Mouse (Mus musculus) liver, embryonic 14.5 days (tissue): ENCODE results near the gene Ankrd23.

ENCODE experiments used
- CTCF ChIP-seq: IDR thresholded peaks from 2 replicates; pipeline ENCODE4 v1.5.1; 2016; ENCODE audit warnings: antibody characterized with exemption, low read depth, control low read depth
- EP300 ChIP-seq: IDR thresholded peaks from 2 replicates; pipeline ENCODE4 v1.6.1; 2016; ENCODE audit warnings: antibody characterized with exemption, low read depth

DNA sequence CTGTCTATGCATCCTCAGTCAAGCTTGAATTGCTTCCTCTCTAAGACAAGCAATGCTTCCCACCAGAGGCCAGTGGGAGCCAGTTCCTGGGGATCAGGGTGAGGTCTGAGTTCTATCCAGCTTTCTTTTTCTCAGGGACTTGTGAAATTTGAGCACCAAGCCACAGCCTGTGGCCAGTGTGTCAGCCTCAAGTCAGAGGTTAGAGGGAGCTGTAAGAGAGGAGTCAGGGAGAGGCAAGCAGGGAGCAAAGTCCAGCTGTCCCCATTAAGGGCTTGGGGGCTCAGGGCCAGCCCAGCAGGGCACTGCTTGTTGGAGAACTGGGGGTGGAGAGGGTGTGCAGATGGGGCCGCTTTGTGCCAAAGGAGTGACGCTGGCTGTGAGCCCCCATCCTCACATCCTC is 26.5 kb upstream of the Ankrd23 start:
- TF ChIP-seq CTCF (no peak), EP300 (no peak)
